Mouse (Mus musculus) megakaryocyte, embryonic 14.5 days (primary cell): Measurements from ENCODE around the gene Sept5. TPM values are rescaled to one million over a fixed set of nuclear protein-coding genes. Genes with fewer than 3 reads are reported as not detected.

Experiments used
- H3K27me3 ChIP-seq: replicated peaks from 2 replicates; pipeline ENCODE3; 2012; ENCODE audit warnings: inconsistent platforms
- H3K36me3 ChIP-seq: replicated peaks from 2 replicates; pipeline ENCODE3; 2012; ENCODE audit warnings: low read length, inconsistent platforms, mixed read lengths
- H3K4me1 ChIP-seq: 2 replicates; pipeline ENCODE4 v1.6.1; 2012; ENCODE audit warnings: inconsistent platforms
- H3K4me3 ChIP-seq: replicated peaks from 2 replicates; pipeline ENCODE3; 2012; ENCODE audit warnings: moderate library complexity, mild to moderate bottlenecking, inconsistent platforms
- H3K9me3 ChIP-seq: 2 replicates; pipeline ENCODE4 v1.6.1; 2012; ENCODE audit warnings: inconsistent platforms
- FLI1 ChIP-seq: IDR thresholded peaks from 2 replicates; pipeline ENCODE4 v1.6.1; 2012; ENCODE audit warnings: low read length, inconsistent platforms, mixed read lengths
- GATA1 ChIP-seq: IDR thresholded peaks from 3 replicates; pipeline ENCODE4 v1.6.1; 2012; ENCODE audit warnings: mixed read lengths, low read length, inconsistent platforms, borderline replicate concordance
- polyA plus RNA-seq: library from polyadenylated mRNA; stranded (reverse); fragments of >175 nt; gene quantifications from 2 replicates; pipeline ENCODE4 v1.2.3, GENCODE M21; 2012; ENCODE audit warnings: low replicate concordance; ENCODE audit not compliant: insufficient read depth

Sept5 gene
- polyA plus RNA-seq, 1 experiment: 8.0 TPM

- Histone ChIP-seq H3K36me3 (no peaks in the 10 kb centered on the region), H3K4me3 (peak overlapping the region; percentile 83), H3K4me1 (peaks cover 73% of the 10 kb centered on the region), H3K27me3 (peaks cover 99% of the 10 kb centered on the region), H3K9me3 (no peaks in the 10 kb centered on the region; the same call in 1 of the 2 replicates)
- TF ChIP-seq FLI1: no peak
These were observed 42.7 kb downstream of the Sept5 start for GRCm38 (mm10) chr16:18586906-18587546.

DNA sequence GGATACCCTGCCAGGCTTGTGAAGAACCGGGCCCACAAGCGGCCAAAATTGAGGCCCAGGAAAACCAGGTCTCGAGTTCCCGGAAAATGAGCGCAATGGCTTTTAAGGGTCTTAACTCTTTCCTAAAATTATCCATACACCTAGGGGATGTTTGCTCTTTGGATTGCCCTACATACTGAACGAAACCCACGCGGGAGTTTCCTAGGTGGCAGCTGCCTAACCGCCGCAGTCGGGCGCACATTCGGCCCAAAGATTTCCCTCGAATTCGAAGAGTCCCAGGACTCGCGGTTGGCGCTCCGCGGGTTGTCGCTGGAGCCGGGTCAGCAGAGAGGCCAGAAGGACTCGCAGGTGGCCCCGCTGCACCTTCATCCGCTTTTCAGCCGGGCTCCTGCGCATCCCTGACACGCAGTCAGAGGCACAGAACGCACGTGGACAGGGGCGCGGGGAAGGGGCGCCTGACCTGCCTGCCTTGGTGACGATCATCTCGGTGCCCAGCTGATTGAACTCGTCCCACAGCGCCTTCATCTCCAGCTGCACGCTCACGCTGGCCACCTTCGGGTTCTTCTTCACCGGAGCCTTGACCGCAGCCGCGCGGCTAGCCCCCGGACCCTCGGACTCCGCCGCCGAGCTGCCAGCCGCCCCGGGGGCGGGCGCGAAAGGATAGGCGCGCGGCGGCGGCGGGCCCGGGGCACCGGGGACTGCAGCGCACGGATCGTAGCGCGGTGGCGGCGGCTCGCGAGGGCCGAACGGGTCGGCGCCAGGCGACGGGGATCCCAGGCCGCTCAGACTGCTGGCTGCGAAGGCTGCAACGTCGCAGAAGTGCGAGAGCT lies 43.5 kb downstream of the Sept5 start:
- peaks cover 99% of the 10 kb centered on the region for H3K27me3 ChIP-seq
- H3K9me3 ChIP-seq: no peaks in the 10 kb centered on the region; the same call in 1 of the 2 replicates
- H3K4me3 ChIP-seq: peak overlapping the region; percentile 83
- H3K4me1 ChIP-seq: peaks cover 73% of the 10 kb centered on the region
- H3K36me3 ChIP-seq: no peaks in the 10 kb centered on the region
- TF ChIP-seq GATA1: no peak
- TF ChIP-seq FLI1: no peak

GRCm38 (mm10) chr16:18585676-18586075 lies 44.1 kb downstream of the Sept5 start:
- TF ChIP-seq GATA1 (no peak), FLI1 (no peak)
- peaks cover 99% of the 10 kb centered on the region for H3K27me3 ChIP-seq
- H3K4me1 ChIP-seq: peaks cover 71% of the 10 kb centered on the region
- no peak overlapping the region for H3K4me3 ChIP-seq
- H3K36me3 ChIP-seq: no peaks in the 10 kb centered on the region
- H3K9me3 ChIP-seq: peaks cover 2% of the 10 kb centered on the region; the same call in 1 of the 2 replicates

DNA sequence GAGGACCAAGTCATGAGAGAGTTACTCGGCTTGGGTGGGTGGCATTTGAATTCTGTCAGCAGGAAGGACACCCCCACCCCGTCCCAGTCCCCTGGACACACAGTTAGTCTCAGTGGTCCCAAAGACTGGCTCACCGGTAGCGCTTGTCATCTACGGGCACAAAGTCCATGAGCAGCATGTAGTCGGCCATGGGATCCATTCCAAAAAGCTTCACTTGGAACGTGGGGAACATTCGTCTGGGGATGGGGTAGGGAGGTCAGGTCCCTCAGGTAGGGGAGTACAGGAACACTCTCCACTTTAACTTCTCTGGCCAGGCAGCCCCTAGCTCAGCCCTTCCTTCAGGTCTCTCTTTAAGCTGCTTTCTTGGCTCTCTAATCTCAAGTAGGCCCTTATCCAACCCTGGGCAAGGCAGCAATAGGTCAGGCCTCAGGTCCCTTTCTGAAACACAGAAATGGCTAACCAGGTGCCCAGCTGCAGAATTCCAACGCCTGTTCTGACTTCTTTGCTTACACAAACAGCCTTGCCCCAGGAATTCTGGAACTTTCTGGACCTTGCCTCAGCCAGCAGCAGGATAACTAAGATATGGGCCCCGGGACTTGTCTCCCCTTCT lies 44.7 kb downstream of the Sept5 start:
- peaks cover 2% of the 10 kb centered on the region; the same call in 1 of the 2 replicates for H3K9me3 ChIP-seq
- no peak overlapping the region for H3K4me3 ChIP-seq
- no peak for TF ChIP-seq GATA1
- TF ChIP-seq FLI1: no peak
- H3K4me1 ChIP-seq: peaks cover 65% of the 10 kb centered on the region
- no peaks in the 10 kb centered on the region for H3K36me3 ChIP-seq
- peaks cover 99% of the 10 kb centered on the region for H3K27me3 ChIP-seq

- Histone ChIP-seq H3K36me3 (no peaks in the 10 kb centered on the region), H3K27me3 (peaks cover 96% of the 10 kb centered on the region), H3K4me3 (no peak overlapping the region), H3K4me1 (peaks cover 53% of the 10 kb centered on the region), H3K9me3 (peaks cover 6% of the 10 kb centered on the region; the same call in 1 of the 2 replicates)
- TF ChIP-seq GATA1 (no peak), FLI1 (no peak)
These were observed 45.9 kb downstream of the Sept5 start for GRCm38 (mm10) chr16:18583673-18584357.

DNA sequence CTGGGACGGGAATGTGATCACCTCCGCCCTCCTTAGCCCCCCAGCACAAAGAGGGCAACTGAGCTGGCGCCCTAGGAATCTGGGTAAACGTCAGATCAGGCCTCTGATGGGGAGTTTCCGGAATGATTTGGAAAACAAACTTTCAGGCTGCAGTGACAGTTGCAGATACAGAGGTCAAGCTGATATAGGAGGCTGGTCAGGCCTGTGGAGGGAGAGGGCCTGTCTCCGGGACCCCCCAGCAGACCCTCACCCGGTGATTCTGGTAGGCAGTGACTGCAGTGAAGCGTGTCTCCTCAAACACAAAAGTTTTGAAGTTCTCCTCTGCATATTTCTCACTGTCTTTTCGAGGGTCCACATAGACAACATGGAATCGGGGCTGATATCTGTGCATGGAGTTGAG lies 46.6 kb downstream of the Sept5 start:
- Histone ChIP-seq H3K9me3 (0 out of 2 replicates have a peak, but pooled peaks cover 6% of the 10 kb centered on the region), H3K36me3 (no peaks in the 10 kb centered on the region), H3K4me3 (no peak overlapping the region), H3K4me1 (peaks cover 47% of the 10 kb centered on the region), H3K27me3 (peaks cover 96% of the 10 kb centered on the region)
- no peak for TF ChIP-seq FLI1
- no peak for TF ChIP-seq GATA1

DNA sequence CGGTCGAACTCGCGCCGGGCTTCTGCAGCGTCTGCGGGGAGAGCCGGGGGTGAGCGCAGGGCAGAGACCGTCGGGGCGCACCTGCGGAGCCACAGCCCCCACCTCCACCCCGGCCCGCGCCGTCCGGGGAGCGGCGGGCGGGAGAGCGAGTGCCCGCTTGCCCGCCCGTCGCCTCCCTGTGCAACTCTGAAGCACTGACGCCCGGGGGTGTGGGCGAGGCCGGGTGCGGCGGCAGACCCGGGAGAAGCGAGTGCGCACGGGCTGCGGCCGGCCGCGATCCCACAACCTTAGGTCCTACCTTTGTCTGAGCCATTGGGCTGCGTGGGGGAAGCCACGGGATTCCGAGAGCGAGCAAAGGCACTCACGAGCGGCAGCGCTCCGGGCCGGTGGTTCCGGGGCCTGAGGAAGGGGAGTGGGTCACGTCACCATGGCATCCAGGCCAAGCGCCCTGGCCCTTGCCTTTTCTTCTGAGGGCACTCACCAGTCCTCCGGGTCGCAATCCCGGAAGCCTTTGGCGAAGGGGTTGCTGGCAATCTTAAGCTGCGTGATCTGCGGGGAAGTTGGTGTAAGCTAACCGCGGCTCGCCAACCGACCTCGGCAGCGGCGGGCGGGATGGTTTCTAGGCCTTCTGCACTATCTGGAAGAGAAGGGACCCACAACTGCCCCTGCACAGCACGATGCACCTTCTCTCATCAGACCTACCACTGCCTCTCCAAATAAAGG lies 47.2 kb downstream of the Sept5 start:
- Histone ChIP-seq H3K9me3 (0 out of 2 replicates have a peak, but pooled peaks cover 6% of the 10 kb centered on the region), H3K4me3 (peak overlapping the region; percentile 23), H3K4me1 (peaks cover 47% of the 10 kb centered on the region), H3K27me3 (peaks cover 96% of the 10 kb centered on the region), H3K36me3 (no peaks in the 10 kb centered on the region)
- no peak for TF ChIP-seq GATA1
- TF ChIP-seq FLI1: no peak

DNA sequence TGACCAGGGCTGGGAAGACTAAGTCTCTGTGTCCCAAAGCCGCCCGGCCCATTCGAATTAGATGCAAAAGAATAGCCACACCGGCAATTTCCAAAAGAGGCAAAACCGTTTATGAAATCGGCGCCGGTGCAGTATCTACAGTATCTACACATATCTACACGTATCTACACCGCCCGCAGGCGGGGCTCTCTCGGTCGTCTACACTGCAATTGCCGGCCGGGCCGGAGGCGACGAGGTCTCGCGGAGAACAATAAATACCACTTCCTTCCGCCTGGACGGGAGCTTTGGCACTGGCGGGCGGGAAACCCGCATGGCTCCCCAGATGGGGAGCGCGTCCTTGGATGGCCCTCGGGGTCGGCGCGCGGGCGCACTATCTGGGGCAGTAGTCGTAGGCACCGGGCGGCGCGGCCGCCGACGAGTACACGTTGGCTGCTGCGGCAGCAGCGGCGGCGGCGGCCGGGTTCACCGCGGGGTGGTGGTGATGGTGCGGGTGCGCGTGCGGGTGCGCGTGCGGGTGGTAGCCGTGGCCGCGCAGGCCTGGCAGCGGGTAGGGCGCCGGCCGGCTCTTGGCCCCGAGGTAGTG lies 48.0 kb downstream of the Sept5 start:
- H3K4me3 ChIP-seq: peak overlapping the region; percentile 82
- peaks cover 96% of the 10 kb centered on the region for H3K27me3 ChIP-seq
- H3K9me3 ChIP-seq: 0 out of 2 replicates have a peak, but pooled peaks cover 6% of the 10 kb centered on the region
- TF ChIP-seq FLI1 (no peak), GATA1 (no peak)
- peaks cover 47% of the 10 kb centered on the region for H3K4me1 ChIP-seq
- no peaks in the 10 kb centered on the region for H3K36me3 ChIP-seq

GRCm38 (mm10) chr16:18581050-18581622 lies 48.6 kb downstream of the Sept5 start:
- peaks cover 41% of the 10 kb centered on the region for H3K4me1 ChIP-seq
- TF ChIP-seq FLI1 (no peak), GATA1 (no peak)
- 0 out of 2 replicates have a peak, but pooled peaks cover 6% of the 10 kb centered on the region for H3K9me3 ChIP-seq
- H3K27me3 ChIP-seq: peaks cover 94% of the 10 kb centered on the region
- no peaks in the 10 kb centered on the region for H3K36me3 ChIP-seq
- peak overlapping the region; percentile 82 for H3K4me3 ChIP-seq
